Mouse (Mus musculus) MEL (cell line): ENCODE measurements around the gene C1qtnf3. TPM values are rescaled to one million over a fixed set of nuclear protein-coding genes. Genes with fewer than 3 reads are reported as not detected.

Experiments used
- DNase-seq: peaks from one replicate; pipeline ENCODE4 v3.0.0; 2011; ENCODE audit warnings: low read depth, low spot score
- H3K27ac ChIP-seq: 2 replicates; pipeline ENCODE4 v1.5.1; 2012; ENCODE audit warnings: low read depth, mild to moderate bottlenecking, control low read depth, low read length, moderate library complexity; ENCODE audit not compliant: control insufficient read depth
- H3K27me3 ChIP-seq, 2 experiments: fragments of 150-350 bp in 1 of 2; sonication (generic) in 1 of 2; 2 replicates each; pipeline ENCODE4 v1.6.1; 2012; ENCODE audit warnings: low read length in 2 of 2, mild to moderate bottlenecking in 2 of 2, improper control_type of control experiment in 1 of 2, moderate library complexity in 1 of 2; ENCODE audit not compliant: insufficient read depth in 2 of 2, control insufficient read depth in 1 of 2
- H3K36me3 ChIP-seq, 2 experiments: 2 replicates each; pipeline ENCODE4 v1.6.1; 2012 to 2014; ENCODE audit warnings: low read length in 2 of 2, improper control_type of control experiment in 1 of 2, inconsistent platforms in 1 of 2, mild to moderate bottlenecking in 1 of 2; ENCODE audit not compliant: insufficient read depth in 2 of 2, control insufficient read depth in 1 of 2
- H3K4me1 ChIP-seq, 2 experiments: fragments of 150-350 bp in 1 of 2; sonication (generic) in 1 of 2; 2 replicates each; pipeline ENCODE4 v1.6.1; 2012; ENCODE audit warnings: low read length in 2 of 2, improper control_type of control experiment in 1 of 2, mild to moderate bottlenecking in 1 of 2; ENCODE audit not compliant: insufficient read depth in 2 of 2, control insufficient read depth in 1 of 2
- H3K4me3 ChIP-seq, 2 experiments: fragments of 150-350 bp in 1 of 2; sonication (generic) in 1 of 2; 2 replicates each; pipeline ENCODE4 v1.5.1; 2012; ENCODE audit warnings: low read depth in 2 of 2, low read length in 2 of 2, mild to moderate bottlenecking in 2 of 2, moderate library complexity in 2 of 2, control low read depth in 1 of 2, improper control_type of control experiment in 1 of 2; ENCODE audit not compliant: control insufficient read depth in 1 of 2, insufficient read depth in 1 of 2
- H3K79me2 ChIP-seq: 2 replicates; pipeline ENCODE4 v1.6.1; 2012; ENCODE audit warnings: mild to moderate bottlenecking, low read length, moderate library complexity; ENCODE audit not compliant: control insufficient read depth, poor library complexity, insufficient read depth
- H3K9ac ChIP-seq: 2 replicates; pipeline ENCODE4 v1.6.1; 2012; ENCODE audit warnings: low read depth, mild to moderate bottlenecking, control low read depth, low read length, moderate library complexity; ENCODE audit not compliant: control insufficient read depth, poor library complexity, severe bottlenecking
- H3K9me3 ChIP-seq: fragments of 150-350 bp; sonication (generic); replicated peaks from 2 replicates; pipeline ENCODE4 v1.6.1; 2012; ENCODE audit warnings: mild to moderate bottlenecking, low read length, improper control_type of control experiment, moderate library complexity; ENCODE audit not compliant: insufficient read depth
- CHD1 ChIP-seq: IDR thresholded peaks from 2 replicates; pipeline ENCODE4 v1.6.1; 2012; ENCODE audit warnings: low read depth, mild to moderate bottlenecking, inconsistent platforms, low read length, improper control_type of control experiment
- CTCF ChIP-seq, 3 experiments: IDR thresholded peaks in 2 of 3; conservative IDR thresholded peaks in 1 of 3; 2 replicates each; pipeline ENCODE4 v1.5.1; 2011 to 2012; ENCODE audit warnings: low read length in 3 of 3, low read depth in 2 of 3, mild to moderate bottlenecking in 2 of 3, improper control_type of control experiment in 1 of 3, inconsistent platforms in 1 of 3, mixed read lengths in 1 of 3, moderate library complexity in 1 of 3; ENCODE audit not compliant: control insufficient read depth in 1 of 3, insufficient read depth in 1 of 3, poor library complexity in 1 of 3, severe bottlenecking in 1 of 3
- ELF1 ChIP-seq: IDR thresholded peaks from 2 replicates; pipeline ENCODE4 v1.6.1; 2014; ENCODE audit warnings: low read depth, mild to moderate bottlenecking, inconsistent platforms, low read length, improper control_type of control experiment, moderate library complexity
- EP300 ChIP-seq, 2 experiments: IDR thresholded peaks; 2 replicates each; pipeline ENCODE4 v1.6.1; 2011; ENCODE audit warnings: improper control_type of control experiment in 2 of 2, low read length in 2 of 2, low read depth in 1 of 2, mild to moderate bottlenecking in 1 of 2
- ETS1 ChIP-seq: IDR thresholded peaks from 2 replicates; pipeline ENCODE4 v1.6.1; 2012; ENCODE audit warnings: low read depth, mild to moderate bottlenecking, inconsistent platforms, low read length, improper control_type of control experiment, moderate library complexity
- GABPA ChIP-seq: IDR thresholded peaks from 2 replicates; pipeline ENCODE4 v1.6.1; 2012; ENCODE audit warnings: low read depth, mild to moderate bottlenecking, inconsistent platforms, low read length, improper control_type of control experiment, moderate library complexity
- GATA1 ChIP-seq: IDR thresholded peaks from 2 replicates; pipeline ENCODE4 v1.6.1; 2011; ENCODE audit warnings: low read depth, low read length, improper control_type of control experiment
- HCFC1 ChIP-seq: IDR thresholded peaks from 2 replicates; pipeline ENCODE4 v1.6.1; 2012; ENCODE audit warnings: low read depth, mild to moderate bottlenecking, inconsistent platforms, low read length, improper control_type of control experiment, moderate library complexity
- JUND ChIP-seq: IDR thresholded peaks from 2 replicates; pipeline ENCODE4 v1.6.1; 2011; ENCODE audit warnings: low read depth, mild to moderate bottlenecking, improper control_type of control experiment, low read length
- MAZ ChIP-seq: IDR thresholded peaks from 2 replicates; pipeline ENCODE4 v1.6.1; 2012; ENCODE audit warnings: low read depth, mild to moderate bottlenecking, inconsistent platforms, low read length, improper control_type of control experiment
- MEF2A ChIP-seq: IDR thresholded peaks from 2 replicates; pipeline ENCODE4 v1.6.1; 2014; ENCODE audit warnings: low read depth, mild to moderate bottlenecking, inconsistent platforms, low read length, improper control_type of control experiment; ENCODE audit not compliant: poor library complexity, insufficient replicate concordance, severe bottlenecking; ENCODE audit errors: extremely low read depth
- MXI1 ChIP-seq: IDR thresholded peaks from 2 replicates; pipeline ENCODE4 v1.6.1; 2011; ENCODE audit warnings: mild to moderate bottlenecking, low read depth, low read length, improper control_type of control experiment
- MYB ChIP-seq: IDR thresholded peaks from 2 replicates; pipeline ENCODE4 v1.6.1; 2011; ENCODE audit warnings: mild to moderate bottlenecking, low read depth, low read length, improper control_type of control experiment
- MYC ChIP-seq: IDR thresholded peaks from 2 replicates; pipeline ENCODE4 v1.6.1; 2011; ENCODE audit warnings: low read depth, mild to moderate bottlenecking, low read length, improper control_type of control experiment, moderate library complexity
- NRF1 ChIP-seq: IDR thresholded peaks from 2 replicates; pipeline ENCODE4 v1.6.1; 2014; ENCODE audit warnings: low read depth, mild to moderate bottlenecking, inconsistent platforms, low read length, improper control_type of control experiment, moderate library complexity; ENCODE audit not compliant: poor library complexity, insufficient read depth, severe bottlenecking
- POLR2A ChIP-seq, 2 experiments: IDR thresholded peaks; 2 replicates each; pipeline ENCODE4 v1.6.1; 2011 to 2012; ENCODE audit warnings: low read length in 2 of 2, mild to moderate bottlenecking in 2 of 2, control low read depth in 1 of 2, improper control_type of control experiment in 1 of 2, low read depth in 1 of 2, moderate library complexity in 1 of 2; ENCODE audit not compliant: control insufficient read depth in 1 of 2, insufficient read depth in 1 of 2, poor library complexity in 1 of 2
- POLR2AphosphoS2 ChIP-seq: IDR thresholded peaks from 2 replicates; pipeline ENCODE4 v1.6.1; 2011; ENCODE audit warnings: low read length, improper control_type of control experiment
- POLR2AphosphoS5 ChIP-seq: IDR thresholded peaks from 2 replicates; pipeline ENCODE4 v1.6.1; 2012; ENCODE audit warnings: low read depth, borderline replicate concordance, mild to moderate bottlenecking, inconsistent platforms, low read length, moderate library complexity, mixed read lengths
- RCOR1 ChIP-seq: IDR thresholded peaks from 2 replicates; pipeline ENCODE4 v1.6.1; 2012; ENCODE audit warnings: low read depth, mild to moderate bottlenecking, inconsistent platforms, low read length, improper control_type of control experiment
- SMC3 ChIP-seq: IDR thresholded peaks from 2 replicates; pipeline ENCODE4 v1.6.1; 2011; ENCODE audit warnings: low read depth, low read length, improper control_type of control experiment
- TAL1 ChIP-seq: IDR thresholded peaks from 2 replicates; pipeline ENCODE4 v1.6.1; 2012; ENCODE audit warnings: mild to moderate bottlenecking, inconsistent platforms, low read length, moderate library complexity, mixed read lengths
- TCF12 ChIP-seq: IDR thresholded peaks from 2 replicates; pipeline ENCODE4 v1.6.1; 2014; ENCODE audit warnings: low read depth, mild to moderate bottlenecking, inconsistent platforms, low read length, improper control_type of control experiment, moderate library complexity
- USF1 ChIP-seq: IDR thresholded peaks from 2 replicates; pipeline ENCODE4 v1.6.1; 2014; ENCODE audit warnings: low read depth, mild to moderate bottlenecking, inconsistent platforms, low read length, improper control_type of control experiment, moderate library complexity
- USF2 ChIP-seq, 2 experiments: IDR thresholded peaks; 2 replicates each; pipeline ENCODE4 v1.6.1; 2011 to 2012; ENCODE audit warnings: improper control_type of control experiment in 2 of 2, low read length in 2 of 2, borderline replicate concordance in 1 of 2, inconsistent platforms in 1 of 2, low read depth in 1 of 2, mild to moderate bottlenecking in 1 of 2; ENCODE audit not compliant: insufficient read depth in 1 of 2
- ZC3H11A ChIP-seq: IDR thresholded peaks from 2 replicates; pipeline ENCODE4 v1.6.1; 2012; ENCODE audit warnings: low read depth, mild to moderate bottlenecking, inconsistent platforms, low read length, improper control_type of control experiment
- ZKSCAN1 ChIP-seq: IDR thresholded peaks from 2 replicates; pipeline ENCODE4 v1.6.1; 2012; ENCODE audit warnings: low read depth, mild to moderate bottlenecking, inconsistent platforms, low read length, improper control_type of control experiment, moderate library complexity
- ZMIZ1 ChIP-seq: IDR thresholded peaks from 2 replicates; pipeline ENCODE4 v1.6.1; 2012; ENCODE audit warnings: low read depth, mild to moderate bottlenecking, inconsistent platforms, low read length, improper control_type of control experiment, moderate library complexity
- polyA plus RNA-seq, 2 experiments: library from polyadenylated mRNA; stranded (reverse) in 1 of 2; unstranded in 1 of 2; fragments of >175 nt in 1 of 2; fragments of >200 nt in 1 of 2; gene quantifications; 2 replicates each; pipeline versions ENCODE4 v1.2.1 to v1.2.4; 2012; ENCODE audit warnings: low replicate concordance in 2 of 2, low read depth in 1 of 2; ENCODE audit not compliant: insufficient read length in 2 of 2, insufficient read depth in 1 of 2, missing spikeins in 1 of 2
- total RNA-seq: library from RNA; depleted of rRNA; stranded (reverse); fragments of 300-350 nt; gene quantifications from 2 replicates; pipeline ENCODE4 v1.2.3, GENCODE M21; 2012; rRNA removed

The C1qtnf3 gene
- not detected in 2 replicates for total RNA-seq
- not detected for polyA plus RNA-seq

DNA sequence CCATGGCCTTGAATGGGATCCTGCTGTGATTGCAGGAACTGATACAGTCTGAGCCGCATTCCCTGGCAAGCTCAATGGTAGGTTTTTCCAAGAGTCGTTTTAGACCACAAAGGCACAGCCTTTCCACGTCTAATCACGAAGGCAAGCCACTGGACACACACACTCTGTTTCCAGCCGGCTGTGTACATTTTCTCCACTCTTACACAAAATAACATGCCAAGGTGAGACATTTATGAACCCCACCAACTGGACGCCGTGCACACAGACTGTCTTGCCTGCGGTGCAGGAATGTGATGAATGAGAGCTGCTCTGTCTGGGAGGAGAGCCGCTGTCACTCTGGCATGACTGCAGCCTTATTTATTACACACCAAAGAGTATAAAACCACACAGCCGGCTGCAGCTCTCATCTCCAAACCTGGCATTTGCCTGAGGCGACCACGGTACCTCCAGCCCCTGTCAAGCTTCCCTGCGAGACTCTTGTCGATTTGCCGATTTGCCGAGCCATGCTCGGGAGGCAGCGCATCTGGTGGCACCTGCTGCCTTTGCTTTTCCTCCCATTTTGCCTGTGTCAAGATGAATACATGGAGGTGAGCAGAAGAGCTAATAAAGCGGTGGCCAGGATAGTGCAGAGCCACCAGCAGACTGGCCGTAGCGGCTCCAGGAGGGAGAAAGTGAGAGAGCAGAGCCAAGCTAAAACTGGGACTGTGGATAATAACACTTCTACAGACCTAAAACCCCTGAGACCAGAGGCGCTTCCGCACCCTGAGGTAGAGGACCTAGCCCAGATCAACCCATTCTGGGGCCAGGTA is at the start of gene C1qtnf3:
Gene C1qtnf3 (plus strand): TSS at position 382 of the 809 bp plus-strand sequence.
- no peaks in the 10 kb centered on the region for H3K36me3 ChIP-seq
- no peaks in the 10 kb centered on the region for H3K4me1 ChIP-seq
- no peaks in the 10 kb centered on the region for H3K79me2 ChIP-seq
- H3K27me3 ChIP-seq: no peaks in the 10 kb centered on the region
- TF ChIP-seq JUND (no peak), ETS1 (no peak), RCOR1 (no peak), TCF12 (no peak), POLR2AphosphoS2 (no peak), CTCF (IDR thresholded peaks at IDR 0.05 in 2 of 3, conservative IDR thresholded peaks at IDR 0.05 in 1 of 3; ENCODE audit: control insufficient read depth in 1 of 3, insufficient read depth in 1 of 3, low read depth in 2 of 3, low read length in 3 of 3, poor library complexity in 1 of 3, severe bottlenecking in 1 of 3) (no peak), ELF1 (no peak), USF1 (no peak), ZMIZ1 (no peak), GATA1 (no peak), ZC3H11A (no peak), GABPA (no peak), MYB (no peak), SMC3 (no peak), MYC (no peak), USF2 (IDR thresholded peaks at IDR 0.05; ENCODE audit: borderline replicate concordance in 1 of 2, insufficient read depth in 1 of 2, low read depth in 1 of 2, low read length in 2 of 2) (no peak), POLR2AphosphoS5 (no peak), EP300 (IDR thresholded peaks at IDR 0.05; ENCODE audit: low read depth in 1 of 2, low read length in 2 of 2) (no peak)
- no peak within 1 kb of the TSS for H3K4me3 ChIP-seq
- DNase-seq: no peak
- no peak within 1 kb of the TSS for H3K27ac ChIP-seq
- H3K9me3 ChIP-seq: no peaks in the 10 kb centered on the region
- no peak within 1 kb of the TSS for H3K9ac ChIP-seq

DNA sequence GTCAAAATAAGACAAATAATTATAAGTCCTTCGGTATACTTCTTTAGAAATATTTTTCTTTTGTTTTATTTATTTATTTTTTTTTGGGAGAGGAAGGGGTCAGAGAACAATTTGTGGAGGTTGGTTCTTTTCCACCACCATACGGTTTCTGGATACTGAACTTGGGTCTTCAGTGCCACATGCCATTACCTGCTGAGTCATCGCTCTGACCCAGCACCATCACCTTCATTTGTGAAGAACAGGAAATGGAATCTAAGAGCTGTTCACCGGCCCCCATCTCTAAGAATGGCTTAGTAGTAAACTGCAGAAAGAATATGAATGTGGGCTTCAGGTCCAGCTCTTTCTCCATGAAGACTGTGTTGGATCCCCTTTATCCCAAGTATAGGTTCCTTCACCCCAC is 49.8 kb upstream of the C1qtnf3 start:
- no peak overlapping the region for H3K9ac ChIP-seq
- no peaks in the 10 kb centered on the region for H3K27me3 ChIP-seq
- H3K4me1 ChIP-seq: no peaks in the 10 kb centered on the region
- TF ChIP-seq ZKSCAN1: no peak
- no peak for TF ChIP-seq POLR2A (IDR thresholded peaks at IDR 0.05; ENCODE audit: control insufficient read depth in 1 of 2, insufficient read depth in 1 of 2, low read depth in 1 of 2, low read length in 2 of 2, poor library complexity in 1 of 2)
- no peak for TF ChIP-seq HCFC1
- TF ChIP-seq MAZ: no peak
- no peak for TF ChIP-seq EP300 (IDR thresholded peaks at IDR 0.05; ENCODE audit: low read depth in 1 of 2, low read length in 2 of 2)
- TF ChIP-seq NRF1: no peak
- no peak for TF ChIP-seq CHD1
- no peak for TF ChIP-seq MYC
- TF ChIP-seq GATA1: no peak
- no peak for TF ChIP-seq RCOR1
- TF ChIP-seq TAL1: no peak
- no peak for TF ChIP-seq POLR2AphosphoS5
- TF ChIP-seq SMC3: no peak
- TF ChIP-seq MEF2A: no peak
- no peak for TF ChIP-seq MXI1
- H3K27ac ChIP-seq: no peak overlapping the region
- H3K4me3 ChIP-seq: no peak overlapping the region
- no peak for DNase-seq
- no peaks in the 10 kb centered on the region for H3K79me2 ChIP-seq
- no peaks in the 10 kb centered on the region for H3K9me3 ChIP-seq
- H3K36me3 ChIP-seq: no peaks in the 10 kb centered on the region
